Mouse (Mus musculus) CH12.LX (cell line): Measurements from ENCODE around the gene Casq1. TPM values are rescaled to one million over a fixed set of nuclear protein-coding genes. Genes with fewer than 3 reads are reported as not detected.

Experiments
- DNase-seq: peaks from one replicate; pipeline ENCODE4 v3.0.0-alpha.2; 2013; ENCODE audit errors: extremely low read depth
- H3K27ac ChIP-seq: 2 replicates; pipeline ENCODE4 v1.5.1; 2012; ENCODE audit warnings: low read depth, mild to moderate bottlenecking, control low read depth, moderate library complexity; ENCODE audit not compliant: insufficient read depth
- H3K27me3 ChIP-seq: replicated peaks from 2 replicates; pipeline ENCODE3; 2012; ENCODE audit warnings: inconsistent platforms
- H3K36me3 ChIP-seq, 2 experiments: replicated peaks in 1 of 2; 2 replicates each; pipeline versions ENCODE3 to v1.6.1; 2012; ENCODE audit warnings: inconsistent platforms in 1 of 2, low read length in 1 of 2, mild to moderate bottlenecking in 1 of 2, mixed read lengths in 1 of 2, moderate library complexity in 1 of 2; ENCODE audit not compliant: control insufficient read depth in 1 of 2, insufficient read depth in 1 of 2
- H3K4me1 ChIP-seq, 2 experiments: 2 replicates each; pipeline ENCODE4 v1.6.1; 2012; ENCODE audit warnings: inconsistent platforms in 1 of 2, moderate library complexity in 1 of 2; ENCODE audit not compliant: insufficient read depth in 2 of 2, control insufficient read depth in 1 of 2
- H3K4me2 ChIP-seq: 2 replicates; pipeline ENCODE4 v1.6.1; 2012; ENCODE audit warnings: low read depth, mild to moderate bottlenecking, control low read depth; ENCODE audit not compliant: poor library complexity, insufficient read depth, severe bottlenecking
- H3K4me3 ChIP-seq, 3 experiments: fragments of 150-350 bp in 1 of 3; sonication (generic) in 1 of 3; replicated peaks in 1 of 3; 2 replicates each; pipeline versions ENCODE3 to v1.5.1; 2011 to 2012; ENCODE audit warnings: low read depth in 2 of 3, low read length in 2 of 3, mild to moderate bottlenecking in 2 of 3, moderate library complexity in 2 of 3, control low read depth in 1 of 3, improper control_type of control experiment in 1 of 3, inconsistent platforms in 1 of 3, mixed read lengths in 1 of 3; ENCODE audit not compliant: poor library complexity in 1 of 3
- H3K79me2 ChIP-seq: replicated peaks from 2 replicates; pipeline ENCODE4 v1.6.1; 2012; ENCODE audit warnings: mild to moderate bottlenecking, moderate library complexity; ENCODE audit not compliant: control insufficient read depth, poor library complexity, insufficient read depth, severe bottlenecking; ENCODE audit errors: extremely low read depth
- H3K9ac ChIP-seq: 2 replicates; pipeline ENCODE4 v1.6.1; 2012; ENCODE audit warnings: low read depth, mild to moderate bottlenecking, control low read depth, moderate library complexity; ENCODE audit not compliant: insufficient read depth
- H3K9me3 ChIP-seq: replicated peaks from 2 replicates; pipeline ENCODE3; 2012; ENCODE audit warnings: low read length, inconsistent platforms, mixed read lengths
- BHLHE40 ChIP-seq: IDR thresholded peaks from 2 replicates; pipeline ENCODE4 v1.6.1; 2011; ENCODE audit warnings: mild to moderate bottlenecking, low read depth, low read length, improper control_type of control experiment
- CHD2 ChIP-seq: IDR thresholded peaks from 2 replicates; pipeline ENCODE4 v1.6.1; 2011; ENCODE audit warnings: low read length, improper control_type of control experiment
- CTCF ChIP-seq, 2 experiments: IDR thresholded peaks in 1 of 2; conservative IDR thresholded peaks in 1 of 2; 2 replicates each; pipeline ENCODE4 v1.5.1; 2011 to 2012; ENCODE audit warnings: low read depth in 2 of 2, low read length in 2 of 2, improper control_type of control experiment in 1 of 2, inconsistent platforms in 1 of 2, mild to moderate bottlenecking in 1 of 2, moderate library complexity in 1 of 2
- E2F4 ChIP-seq: IDR thresholded peaks from 2 replicates; pipeline ENCODE4 v1.6.1; 2011; ENCODE audit warnings: low read depth, low read length, improper control_type of control experiment; ENCODE audit not compliant: insufficient replicate concordance
- ELF1 ChIP-seq: IDR thresholded peaks from 2 replicates; pipeline ENCODE4 v1.6.1; 2014; ENCODE audit warnings: low read depth, mild to moderate bottlenecking, inconsistent platforms, low read length, improper control_type of control experiment
- EP300 ChIP-seq: IDR thresholded peaks from 2 replicates; pipeline ENCODE4 v1.6.1; 2011; ENCODE audit warnings: low read length, improper control_type of control experiment
- GABPA ChIP-seq: IDR thresholded peaks from 2 replicates; pipeline ENCODE4 v1.6.1; 2012; ENCODE audit warnings: low read depth, low read length, improper control_type of control experiment, inconsistent platforms; ENCODE audit not compliant: insufficient replicate concordance
- HCFC1 ChIP-seq: IDR thresholded peaks from 2 replicates; pipeline ENCODE4 v1.6.1; 2012; ENCODE audit warnings: low read depth, mild to moderate bottlenecking, inconsistent platforms, low read length, improper control_type of control experiment
- IRF4 ChIP-seq: IDR thresholded peaks from 2 replicates; pipeline ENCODE4 v1.6.1; 2014; ENCODE audit warnings: low read depth, mild to moderate bottlenecking, inconsistent platforms, low read length, improper control_type of control experiment
- JUND ChIP-seq: conservative IDR thresholded peaks from 2 replicates; pipeline ENCODE4 v1.6.1; 2011; ENCODE audit warnings: low read depth, low read length, improper control_type of control experiment
- KAT2A ChIP-seq: IDR thresholded peaks from 2 replicates; pipeline ENCODE4 v1.6.1; 2012; ENCODE audit warnings: low read length, improper control_type of control experiment, inconsistent platforms; ENCODE audit not compliant: insufficient replicate concordance
- MAFK ChIP-seq: IDR thresholded peaks from 2 replicates; pipeline ENCODE4 v1.6.1; 2011; ENCODE audit warnings: low read length, improper control_type of control experiment; ENCODE audit not compliant: insufficient replicate concordance
- MAX ChIP-seq: IDR thresholded peaks from 2 replicates; pipeline ENCODE4 v1.6.1; 2011; ENCODE audit warnings: low read length, improper control_type of control experiment
- MYC ChIP-seq: IDR thresholded peaks from 2 replicates; pipeline ENCODE4 v1.6.1; 2011; ENCODE audit warnings: low read depth, mild to moderate bottlenecking, improper control_type of control experiment, low read length
- NRF1 ChIP-seq: IDR thresholded peaks from 2 replicates; pipeline ENCODE4 v1.6.1; 2014; ENCODE audit warnings: low read depth, mild to moderate bottlenecking, inconsistent platforms, low read length, improper control_type of control experiment, moderate library complexity
- PAX5 ChIP-seq: IDR thresholded peaks from 2 replicates; pipeline ENCODE4 v1.6.1; 2012; ENCODE audit warnings: low read length, inconsistent platforms, mixed read lengths
- POLR2A ChIP-seq: IDR thresholded peaks from 2 replicates; pipeline ENCODE4 v1.6.1; 2011; ENCODE audit warnings: low read depth, mild to moderate bottlenecking, improper control_type of control experiment, low read length
- POLR2AphosphoS2 ChIP-seq: IDR thresholded peaks from 2 replicates; pipeline ENCODE4 v1.6.1; 2011; ENCODE audit warnings: low read depth, low read length, improper control_type of control experiment
- RCOR1 ChIP-seq: conservative IDR thresholded peaks from 2 replicates; pipeline ENCODE4 v1.6.1; 2012; ENCODE audit warnings: low read depth, mild to moderate bottlenecking, inconsistent platforms, low read length, improper control_type of control experiment
- SIN3A ChIP-seq: IDR thresholded peaks from 2 replicates; pipeline ENCODE4 v1.6.1; 2012; ENCODE audit warnings: low read length, improper control_type of control experiment, inconsistent platforms
- TCF12 ChIP-seq: IDR thresholded peaks from 2 replicates; pipeline ENCODE4 v1.6.1; 2014; ENCODE audit warnings: low read depth, mild to moderate bottlenecking, inconsistent platforms, low read length, improper control_type of control experiment
- UBTF ChIP-seq: IDR thresholded peaks from 2 replicates; pipeline ENCODE4 v1.6.1; 2012; ENCODE audit warnings: low read depth, mild to moderate bottlenecking, inconsistent platforms, low read length, improper control_type of control experiment, moderate library complexity
- USF1 ChIP-seq: IDR thresholded peaks from 2 replicates; pipeline ENCODE4 v1.6.1; 2014; ENCODE audit warnings: low read depth, mild to moderate bottlenecking, inconsistent platforms, low read length, improper control_type of control experiment
- USF2 ChIP-seq: conservative IDR thresholded peaks from 2 replicates; pipeline ENCODE4 v1.6.1; 2011; ENCODE audit warnings: low read depth, low read length, improper control_type of control experiment
- ZC3H11A ChIP-seq: IDR thresholded peaks from 2 replicates; pipeline ENCODE4 v1.6.1; 2012; ENCODE audit warnings: low read depth, mild to moderate bottlenecking, inconsistent platforms, low read length, improper control_type of control experiment
- ZKSCAN1 ChIP-seq: IDR thresholded peaks from 2 replicates; pipeline ENCODE4 v1.6.1; 2012; ENCODE audit warnings: low read depth, inconsistent platforms, low read length, improper control_type of control experiment, borderline replicate concordance
- ZMIZ1 ChIP-seq: IDR thresholded peaks from 2 replicates; pipeline ENCODE4 v1.6.1; 2012; ENCODE audit warnings: low read depth, mild to moderate bottlenecking, inconsistent platforms, low read length, improper control_type of control experiment
- ZNF384 ChIP-seq: IDR thresholded peaks from 2 replicates; pipeline ENCODE4 v1.6.1; 2012; ENCODE audit warnings: low read depth, low read length, improper control_type of control experiment, inconsistent platforms
- dilution Hi-C: fragments of 300-500 bp; cut with MboI; formaldehyde crosslinking; loops from 2 replicates; pipeline ENCODE4 v1.14.3; 2020; ENCODE audit warnings: low sequenced_read_pairs; ENCODE audit not compliant: extremely low pct_unique_long_range_greater_than_20kb, extremely low pct_ligation_motif_present
- in situ Hi-C: fragments of 300-500 bp; cut with MboI; formaldehyde crosslinking; loops from 3 replicates; pipeline ENCODE4 v1.14.3; 2019; ENCODE audit warnings: low sequenced_read_pairs, low pct_ligation_motif_present, low pct_unique_long_range_greater_than_20kb, mixed read lengths
- polyA plus RNA-seq: library from polyadenylated mRNA; unstranded; fragments of >175 nt; gene quantifications from 2 replicates; pipeline ENCODE4 v1.2.1, GENCODE M21; 2012; ENCODE audit warnings: low read depth; ENCODE audit not compliant: insufficient read length
- total RNA-seq, 2 experiments: library from RNA; depleted of rRNA; stranded (reverse); fragments of 300-350 nt in 1 of 2; fragments of >200 nt in 1 of 2; gene quantifications; 2 replicates each; pipeline ENCODE4 v1.2.3; 2012 to 2014

The Casq1 gene
- total and polyA plus RNA-seq, 3 experiments: 0.21 to 0.96 TPM; not detected in 1

DNA sequence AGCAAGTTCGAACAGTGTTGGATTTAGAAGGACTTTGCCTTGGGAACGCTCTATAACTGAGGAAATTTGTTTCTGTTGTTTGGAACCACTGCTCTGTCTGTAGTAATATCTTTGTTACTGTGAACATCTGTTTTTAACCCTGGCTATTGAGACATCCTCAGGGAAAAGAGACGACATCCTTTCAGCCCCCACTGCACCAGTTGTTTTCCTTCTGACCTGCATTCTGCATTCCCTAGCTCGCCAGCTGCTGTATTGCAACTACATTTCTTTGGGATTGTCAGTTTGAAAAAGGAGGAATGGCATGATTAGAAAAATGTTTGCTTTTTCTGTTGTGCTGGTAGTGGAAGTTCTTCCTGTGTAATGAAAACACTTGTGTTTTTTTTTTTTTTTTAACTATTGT, 38.8 kb downstream of the Casq1 start:
- H3K36me3 ChIP-seq: peaks cover 40 to 82% of the 10 kb centered on the region in 2 experiments
- in situ Hi-C loops: no loop called here
- no peaks in the 10 kb centered on the region for H3K79me2 ChIP-seq
- dilution Hi-C loops: no loop called here
- no peak overlapping the region for H3K4me2 ChIP-seq
- no peaks in the 10 kb centered on the region for H3K27me3 ChIP-seq
- no peak overlapping the region for H3K4me3 ChIP-seq
- H3K9me3 ChIP-seq: no peaks in the 10 kb centered on the region
- TF ChIP-seq EP300: no peak
- no peak for TF ChIP-seq ZNF384
- TF ChIP-seq GABPA: no peak
- TF ChIP-seq IRF4: no peak
- no peak for TF ChIP-seq ZMIZ1
- no peak for TF ChIP-seq ZC3H11A
- TF ChIP-seq USF2: no peak
- TF ChIP-seq CHD2: no peak
- no peak for TF ChIP-seq MAFK
- H3K4me1 ChIP-seq: no peaks in the 10 kb centered on the region
- no peak overlapping the region for H3K9ac ChIP-seq
- no peak for DNase-seq
- no peak overlapping the region for H3K27ac ChIP-seq

DNA sequence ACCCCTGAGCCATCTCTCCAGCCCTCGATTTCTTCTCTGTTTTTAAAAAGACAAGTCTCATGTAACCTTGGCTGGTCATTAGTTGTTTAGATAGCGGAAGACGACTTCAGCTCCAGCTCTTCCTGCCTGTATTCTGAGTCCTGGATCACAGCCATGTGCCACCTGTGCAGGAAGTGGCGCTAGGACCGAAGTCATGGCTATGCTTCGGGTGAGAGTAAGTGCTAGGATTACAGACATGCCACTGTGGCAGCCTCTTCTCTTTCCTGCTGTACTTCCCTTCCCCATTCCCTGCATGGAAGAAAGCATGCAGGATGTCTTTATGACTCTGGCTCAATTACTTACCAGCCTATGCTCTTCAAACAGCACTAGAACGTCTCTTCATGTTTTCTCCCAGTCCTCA, 40.6 kb downstream of the Casq1 start:
- Histone ChIP-seq H3K4me1 (peaks cover 0 to 4% of the 10 kb centered on the region in 2 experiments; a peak in 1 of 4 replicates), H3K27me3 (no peaks in the 10 kb centered on the region), H3K9me3 (no peaks in the 10 kb centered on the region), H3K36me3 (peaks cover 46 to 82% of the 10 kb centered on the region in 2 experiments), H3K27ac (no peak overlapping the region), H3K4me2 (no peak overlapping the region), H3K9ac (no peak overlapping the region), H3K79me2 (no peaks in the 10 kb centered on the region), H3K4me3 (no peak overlapping the region)
- dilution Hi-C loops: no loop called here
- DNase-seq: no peak
- in situ Hi-C loops: no loop called here
- TF ChIP-seq NRF1 (no peak), SIN3A (no peak), POLR2AphosphoS2 (no peak), MAX (no peak), GABPA (no peak), ZKSCAN1 (no peak), TCF12 (no peak), BHLHE40 (no peak)

DNA sequence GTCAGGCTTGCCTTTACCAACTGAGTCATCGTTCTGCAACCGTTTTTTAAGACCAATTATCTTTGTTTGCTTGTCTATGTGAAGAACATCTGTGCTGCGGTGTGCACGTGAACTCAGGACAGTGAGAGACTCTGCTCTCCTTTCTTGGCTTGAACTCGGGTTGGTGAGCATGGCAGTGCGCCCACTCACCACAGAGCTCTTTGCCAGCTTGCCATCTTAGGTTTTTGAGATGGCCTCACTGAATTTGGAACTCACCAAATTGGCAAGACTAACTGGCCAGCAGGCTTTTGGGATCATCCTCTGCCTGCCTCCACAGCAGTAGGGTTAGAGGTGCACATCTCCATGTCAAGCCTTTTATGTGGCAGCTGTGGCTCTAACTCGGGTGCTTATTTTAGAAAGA, 41.9 kb downstream of the Casq1 start:
- Histone ChIP-seq H3K27me3 (no peaks in the 10 kb centered on the region), H3K27ac (no peak overlapping the region), H3K4me1 (peaks cover 0 to 10% of the 10 kb centered on the region in 2 experiments; a peak in 1 of 4 replicates), H3K9ac (no peak overlapping the region), H3K79me2 (no peaks in the 10 kb centered on the region), H3K36me3 (peaks cover 54 to 88% of the 10 kb centered on the region in 2 experiments), H3K4me3 (no peak overlapping the region), H3K4me2 (no peak overlapping the region), H3K9me3 (no peaks in the 10 kb centered on the region)
- no peak for DNase-seq
- dilution Hi-C loops: no loop called here
- no peak for TF ChIP-seq E2F4
- no peak for TF ChIP-seq POLR2AphosphoS2
- TF ChIP-seq POLR2A: no peak
- TF ChIP-seq UBTF: no peak
- TF ChIP-seq KAT2A: no peak
- TF ChIP-seq JUND: no peak
- no peak for TF ChIP-seq RCOR1
- no peak for TF ChIP-seq HCFC1
- no peak for TF ChIP-seq ZC3H11A
- no peak for TF ChIP-seq ELF1
- TF ChIP-seq CTCF (conservative IDR thresholded peaks at IDR 0.05 in 1 of 2, IDR thresholded peaks at IDR 0.05 in 1 of 2; ENCODE audit: low read depth in 2 of 2, low read length in 2 of 2): no peak
- TF ChIP-seq MAFK: no peak
- TF ChIP-seq MYC: no peak
- no peak for TF ChIP-seq PAX5
- TF ChIP-seq USF1: no peak
- TF ChIP-seq EP300: no peak
- TF ChIP-seq ZKSCAN1: no peak
- no peak for TF ChIP-seq SIN3A
- in situ Hi-C loops: no loop called here
